Mouse (Mus musculus) neural tube, embryonic 14.5 days (tissue): ENCODE measurements around the gene E130114P18Rik. TPM values are rescaled to one million over a fixed set of nuclear protein-coding genes. Genes with fewer than 3 reads are reported as not detected.

Experiments
- ATAC-seq: fragments of 200-750 bp; cut with Nextera tagmentation; 2 replicates; pipeline ENCODE4 v1.8.0; 2017; ENCODE audit warnings: low read depth, mild to moderate bottlenecking, moderate TSS enrichment, moderate library complexity
- H3K27ac ChIP-seq: fragments of 300-500 bp; sonication (generic); 2 replicates; pipeline ENCODE4 v1.5.1; 2014; ENCODE audit warnings: low read depth, mild to moderate bottlenecking, control low read depth, low read length, moderate library complexity, mixed read lengths
- H3K27me3 ChIP-seq: fragments of 300-500 bp; sonication (generic); 2 replicates; pipeline ENCODE4 v1.6.1; 2014; ENCODE audit warnings: low read length; ENCODE audit not compliant: control insufficient read depth, insufficient read depth
- H3K36me3 ChIP-seq: fragments of 300-500 bp; sonication (generic); 2 replicates; pipeline ENCODE4 v1.6.1; 2014; ENCODE audit warnings: low read length, mixed read lengths; ENCODE audit not compliant: control insufficient read depth, insufficient read depth
- H3K4me1 ChIP-seq: fragments of 300-500 bp; sonication (generic); 2 replicates; pipeline ENCODE4 v1.6.1; 2014; ENCODE audit warnings: low read length; ENCODE audit not compliant: control insufficient read depth, insufficient read depth
- H3K4me2 ChIP-seq: fragments of 300-500 bp; sonication (generic); 2 replicates; pipeline ENCODE4 v1.6.1; 2014; ENCODE audit warnings: mild to moderate bottlenecking, low read depth, low read length, control low read depth
- H3K4me3 ChIP-seq: fragments of 300-500 bp; sonication (generic); 2 replicates; pipeline ENCODE4 v1.5.1; 2014; ENCODE audit warnings: low read depth, low read length, control low read depth, mixed read lengths
- H3K9ac ChIP-seq: fragments of 300-500 bp; sonication (generic); replicated peaks from 2 replicates; pipeline ENCODE4 v1.6.1; 2014; ENCODE audit warnings: low read depth, mild to moderate bottlenecking, control low read depth, low read length, mixed read lengths
- H3K9me3 ChIP-seq: fragments of 300-500 bp; sonication (generic); 2 replicates; pipeline ENCODE4 v1.6.1; 2016; ENCODE audit warnings: low read length; ENCODE audit not compliant: control insufficient read depth
- WGBS: fragments of 180-500 bp; shearing (Covaris S2); extraction: QIAGEN DNeasy Blood & Tissue Kit; methylation state at CpG from one replicate; pipeline ENCODE4 v1.1.7; 2014; 5-methylcytosine and 5-hydroxymethylcytosine counted together
- polyA plus RNA-seq: library from polyadenylated mRNA; unstranded; fragments of >200 nt; fragmentation: Nextera tagmentation; extraction: Ambion mirVana; gene quantifications from 2 replicates; pipeline ENCODE4 v1.2.1, GENCODE M21; 2014

The E130114P18Rik gene
- polyA plus RNA-seq, 1 experiment from 2014 or later, result 22.6 TPM

DNA sequence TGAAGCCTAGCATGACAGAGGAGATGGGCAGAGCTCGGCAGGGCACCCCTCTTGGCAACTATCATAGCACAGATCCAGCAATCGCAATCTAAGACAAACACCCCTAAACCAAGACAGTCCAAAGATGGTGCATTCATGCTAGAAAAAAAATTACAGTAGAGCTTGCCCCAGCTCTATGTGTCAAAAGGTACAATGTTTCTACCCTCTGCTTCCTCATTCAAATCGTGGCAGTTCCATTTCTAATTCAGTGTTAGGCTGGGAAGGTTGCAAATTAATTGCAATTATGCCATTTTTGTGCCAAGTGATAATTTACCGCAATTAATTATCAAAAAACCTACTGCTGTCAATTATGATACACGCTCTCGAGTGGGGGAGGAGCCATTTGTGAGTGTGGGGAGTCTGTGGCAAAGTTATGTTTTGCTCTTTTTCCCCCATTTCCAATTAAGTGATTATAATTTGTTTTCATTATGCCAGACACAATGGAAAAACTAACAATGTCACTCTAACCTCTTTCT, 63.7 kb downstream of the E130114P18Rik start:
- Histone ChIP-seq H3K36me3 (no peaks in the 10 kb centered on the region), H3K9ac (no peak overlapping the region), H3K4me2 (no peak overlapping the region), H3K4me3 (no peak overlapping the region), H3K27me3 (no peaks in the 10 kb centered on the region), H3K4me1 (peaks cover 4% of the 10 kb centered on the region; the same call in 1 of the 2 replicates), H3K27ac (no peak overlapping the region), H3K9me3 (no peaks in the 10 kb centered on the region)
- ATAC-seq, result no peak
- 80% methylated on average over 6 of the region's 6 CpGs for whole genome bisulfite sequencing

DNA sequence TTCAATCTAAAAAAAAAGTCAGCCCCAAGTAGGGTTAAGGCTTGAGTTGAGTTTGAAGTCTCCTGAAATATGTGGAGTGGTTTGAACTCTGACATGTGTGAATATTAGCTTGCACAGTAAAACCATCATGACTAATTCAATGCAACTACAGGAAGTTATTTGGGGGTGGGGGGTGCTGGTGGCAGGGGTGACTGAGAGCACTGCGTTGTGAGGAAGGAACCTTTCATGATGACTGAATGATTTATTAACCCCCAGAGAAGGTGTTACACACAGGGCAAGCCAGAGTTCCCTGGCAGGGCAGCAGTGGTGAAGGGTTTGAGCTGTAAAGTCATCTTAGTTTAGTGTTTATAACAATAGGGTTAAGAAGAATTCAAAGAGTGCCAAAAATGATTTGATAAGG, 65.3 kb downstream of the E130114P18Rik start:
- no peak for ATAC-seq
- H3K4me1 ChIP-seq, result peaks cover 4% of the 10 kb centered on the region; the same call in 1 of the 2 replicates
- H3K36me3 ChIP-seq, result no peaks in the 10 kb centered on the region
- no peaks in the 10 kb centered on the region for H3K9me3 ChIP-seq
- H3K9ac ChIP-seq, result no peak overlapping the region
- no peak overlapping the region for H3K27ac ChIP-seq
- H3K4me3 ChIP-seq, result no peak overlapping the region
- no peak overlapping the region for H3K4me2 ChIP-seq
- no peaks in the 10 kb centered on the region for H3K27me3 ChIP-seq
- WGBS, result 12% methylated on average over 1 of the region's 1 CpGs

GRCm38 (mm10) chr4:97710048-97710765, 67.7 kb downstream of the E130114P18Rik start:
- Histone ChIP-seq H3K27ac (peak overlapping the region; percentile 23; the same call in 1 of the 2 replicates), H3K4me3 (no peak overlapping the region), H3K9me3 (no peaks in the 10 kb centered on the region), H3K9ac (no peak overlapping the region), H3K27me3 (no peaks in the 10 kb centered on the region), H3K4me2 (no peak overlapping the region), H3K4me1 (peaks cover 4% of the 10 kb centered on the region; the same call in 1 of the 2 replicates), H3K36me3 (no peaks in the 10 kb centered on the region)
- 28% methylated on average over 9 of the region's 9 CpGs for WGBS
- peak; percentile 70 for ATAC-seq

- peak; percentile 72 for ATAC-seq
- no peak overlapping the region for H3K4me2 ChIP-seq
- H3K27me3 ChIP-seq, result no peaks in the 10 kb centered on the region
- H3K36me3 ChIP-seq, result no peaks in the 10 kb centered on the region
- no peak overlapping the region for H3K9ac ChIP-seq
- no peak overlapping the region for H3K4me3 ChIP-seq
- peaks cover 4% of the 10 kb centered on the region; the same call in 1 of the 2 replicates for H3K4me1 ChIP-seq
- 52% methylated on average over 22 of the region's 22 CpGs for WGBS
- H3K27ac ChIP-seq, result no peak overlapping the region
- H3K9me3 ChIP-seq, result no peaks in the 10 kb centered on the region
These were observed 70.3 kb downstream of the E130114P18Rik start for GRCm38 (mm10) chr4:97707373-97708152.

DNA sequence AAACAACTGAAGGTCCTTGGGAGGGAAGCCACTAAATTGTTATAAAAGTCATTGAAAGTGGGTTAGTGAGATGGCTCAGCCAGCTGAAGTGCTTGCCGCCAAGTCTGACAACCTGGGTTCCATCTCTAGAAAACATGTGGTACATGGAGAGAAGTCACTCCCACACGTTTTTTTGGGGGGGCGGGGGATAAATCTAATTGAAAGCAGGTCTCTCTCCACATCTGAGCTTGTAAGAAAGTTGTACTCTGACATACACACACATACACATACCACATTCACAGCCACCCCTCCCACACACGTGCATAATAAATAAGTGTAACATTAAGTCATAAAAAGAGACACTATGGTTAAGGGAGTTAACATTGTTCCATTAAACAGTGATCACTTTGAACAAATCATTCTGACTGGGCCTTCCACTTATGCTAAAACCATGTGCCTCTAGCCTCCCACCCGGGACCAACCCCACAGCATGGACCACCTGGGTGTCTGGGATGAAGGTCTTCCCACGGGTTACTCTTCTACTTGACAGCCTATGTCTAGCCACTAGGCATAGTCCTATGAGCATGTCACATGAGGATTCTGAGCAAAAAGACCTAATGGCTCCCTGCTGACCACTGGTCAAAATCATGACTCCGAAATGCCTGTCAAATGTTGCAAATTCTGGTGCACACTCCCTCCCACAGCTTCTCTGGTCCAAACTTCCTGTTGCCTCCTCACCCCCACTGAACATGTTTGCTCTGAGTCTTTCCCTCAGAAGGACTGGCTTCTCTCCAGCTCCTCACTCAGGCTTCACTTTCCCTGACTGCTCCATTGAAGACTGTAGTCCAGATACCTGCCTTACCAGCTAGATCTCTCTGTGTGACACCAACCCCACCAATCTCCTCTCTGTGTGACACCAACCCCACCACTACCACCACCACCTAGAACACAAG, 80.9 kb downstream of the E130114P18Rik start:
- no peaks in the 10 kb centered on the region for H3K9me3 ChIP-seq
- no peak for ATAC-seq
- no peak overlapping the region for H3K9ac ChIP-seq
- H3K27me3 ChIP-seq, result no peaks in the 10 kb centered on the region
- 86% methylated on average over 7 of the region's 7 CpGs for WGBS
- H3K27ac ChIP-seq, result no peak overlapping the region
- no peak overlapping the region for H3K4me2 ChIP-seq
- H3K4me1 ChIP-seq, result 0 out of 2 replicates have a peak, but pooled peaks cover 2% of the 10 kb centered on the region
- H3K4me3 ChIP-seq, result no peak overlapping the region
- no peaks in the 10 kb centered on the region for H3K36me3 ChIP-seq

DNA sequence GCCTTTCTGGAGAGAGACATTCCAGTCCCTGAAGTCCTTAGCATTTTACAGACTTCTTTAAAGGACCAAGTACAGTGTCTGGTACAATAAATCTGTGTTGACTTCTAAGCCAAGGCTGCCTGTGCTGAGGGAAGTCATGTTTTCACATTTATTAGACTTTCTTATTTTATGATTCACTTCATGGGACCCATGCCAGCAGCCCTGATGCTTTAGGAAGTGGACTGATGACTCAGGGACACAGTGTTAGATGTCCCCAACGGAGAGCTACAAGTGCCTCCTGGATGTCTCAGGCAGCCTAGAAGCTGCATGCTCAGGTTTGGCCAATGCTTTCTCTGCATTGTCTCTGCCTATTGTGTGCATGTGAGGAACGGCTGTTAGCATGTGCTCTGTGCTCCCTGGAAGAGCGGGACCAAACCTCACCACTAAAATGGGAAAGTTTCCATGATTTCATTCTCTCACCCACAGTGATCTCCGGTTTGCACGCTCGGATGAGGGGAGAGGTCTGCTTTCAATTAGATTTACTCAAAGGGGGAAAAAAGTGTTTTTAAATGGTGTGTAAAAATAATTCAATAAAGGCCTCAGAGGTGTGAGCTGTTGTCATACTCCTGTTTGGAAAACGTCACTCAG, 82.4 kb downstream of the E130114P18Rik start:
- Histone ChIP-seq H3K4me2 (no peak overlapping the region), H3K9ac (no peak overlapping the region)

GRCm38 (mm10) chr4:97693931-97694330, 83.9 kb downstream of the E130114P18Rik start:
- Histone ChIP-seq H3K4me3 (no peak overlapping the region), H3K27ac (no peak overlapping the region), H3K9ac (no peak overlapping the region), H3K4me1 (peaks cover 2% of the 10 kb centered on the region; the same call in 1 of the 2 replicates), H3K36me3 (no peaks in the 10 kb centered on the region), H3K4me2 (no peak overlapping the region), H3K27me3 (no peaks in the 10 kb centered on the region), H3K9me3 (no peaks in the 10 kb centered on the region)
- no peak for ATAC-seq
- WGBS, result 89% methylated on average over 4 of the region's 4 CpGs

More for the DNA sequence above, 82.4 kb downstream of the E130114P18Rik start:
- 76% methylated on average over 7 of the region's 7 CpGs for WGBS
- H3K4me1 ChIP-seq, result peaks cover 2% of the 10 kb centered on the region; the same call in 1 of the 2 replicates
- no peaks in the 10 kb centered on the region for H3K9me3 ChIP-seq
- no peak overlapping the region for H3K4me3 ChIP-seq
- no peak for ATAC-seq
- no peaks in the 10 kb centered on the region for H3K27me3 ChIP-seq
- no peak overlapping the region for H3K27ac ChIP-seq
- no peaks in the 10 kb centered on the region for H3K36me3 ChIP-seq

DNA sequence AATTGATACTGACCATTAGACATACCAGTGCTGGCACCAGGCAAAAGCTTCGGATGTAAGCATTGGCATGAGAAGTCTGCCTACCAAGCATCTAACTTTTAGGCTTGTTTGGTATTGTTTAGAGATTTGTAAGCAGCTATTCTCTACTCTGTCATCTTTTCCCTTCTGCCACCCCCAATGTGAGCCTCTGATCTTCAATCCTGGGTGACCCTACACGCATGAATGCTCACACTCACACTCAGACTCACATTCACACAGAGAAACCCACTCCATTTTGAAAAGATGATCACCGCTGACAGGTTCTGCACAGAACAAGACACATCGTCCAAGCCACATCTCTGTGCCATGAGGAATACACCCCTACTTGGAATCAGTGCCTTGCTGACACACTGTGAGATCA, 84.8 kb downstream of the E130114P18Rik start:
- Histone ChIP-seq H3K4me3 (no peak overlapping the region), H3K36me3 (no peaks in the 10 kb centered on the region), H3K9me3 (no peaks in the 10 kb centered on the region), H3K9ac (no peak overlapping the region), H3K4me1 (peaks cover 2% of the 10 kb centered on the region; the same call in 1 of the 2 replicates), H3K4me2 (no peak overlapping the region), H3K27me3 (no peaks in the 10 kb centered on the region), H3K27ac (no peak overlapping the region)
- 95% methylated on average over 4 of the region's 4 CpGs for WGBS
- ATAC-seq, result no peak
